Mouse (Mus musculus) natural killer cell, adult 2 months (primary cell): ENCODE results near the gene Kif27.

Experiments
- DNase-seq, 2 experiments: peaks; one replicate each; pipeline ENCODE4 v3.0.0; 2022; ENCODE audit warnings: low spot score in 2 of 2

Kif27 gene

GRCm38 (mm10) chr13:58276256-58276655, 82.7 kb downstream of the Kif27 start:
- DNase-seq, result no peak

- DNase-seq, result no peak
Measured at GRCm38 (mm10) chr13:58275599-58275998, 83.3 kb downstream of the Kif27 start, which contains the start of gene Gkap1. Gene Gkap1 (minus strand): TSS chr13:58275699.

- DNase-seq, result no peak
Measured at GRCm38 (mm10) chr13:58275076-58275475, 83.8 kb downstream of the Kif27 start.

GRCm38 (mm10) chr13:58274259-58274991, 84.5 kb downstream of the Kif27 start:
- peak; percentile 13 to 35 for DNase-seq

- peak in 1 of 2 experiments; percentile 5 for DNase-seq
Measured at GRCm38 (mm10) chr13:58273411-58274258, 85.3 kb downstream of the Kif27 start.

- no peak for DNase-seq
Measured at GRCm38 (mm10) chr13:58266864-58267263, 92.1 kb downstream of the Kif27 start.

GRCm38 (mm10) chr13:58263546-58263945, 95.4 kb downstream of the Kif27 start:
- no peak for DNase-seq

GRCm38 (mm10) chr13:58261674-58262073, 97.2 kb downstream of the Kif27 start:
- no peak for DNase-seq

GRCm38 (mm10) chr13:58253268-58253667, 105.7 kb downstream of the Kif27 start:
- no peak for DNase-seq

GRCm38 (mm10) chr13:58248957-58249356, 110.0 kb downstream of the Kif27 start:
- DNase-seq, result no peak
